Mouse (Mus musculus) left cerebral cortex, adult 9 months (tissue): ENCODE results near the gene Noxo1.

Experiments
- DNase-seq, 2 experiments: peaks; one replicate each; pipeline ENCODE4 v3.0.0; 2022; ENCODE audit warnings: low spot score in 2 of 2

The Noxo1 gene

GRCm38 (mm10) chr17:24739926-24740325 is 43.9 kb downstream of the Noxo1 start:
- no peak for DNase-seq

GRCm38 (mm10) chr17:24742307-24742706 is 46.3 kb downstream of the Noxo1 start:
- no peak for DNase-seq

DNA sequence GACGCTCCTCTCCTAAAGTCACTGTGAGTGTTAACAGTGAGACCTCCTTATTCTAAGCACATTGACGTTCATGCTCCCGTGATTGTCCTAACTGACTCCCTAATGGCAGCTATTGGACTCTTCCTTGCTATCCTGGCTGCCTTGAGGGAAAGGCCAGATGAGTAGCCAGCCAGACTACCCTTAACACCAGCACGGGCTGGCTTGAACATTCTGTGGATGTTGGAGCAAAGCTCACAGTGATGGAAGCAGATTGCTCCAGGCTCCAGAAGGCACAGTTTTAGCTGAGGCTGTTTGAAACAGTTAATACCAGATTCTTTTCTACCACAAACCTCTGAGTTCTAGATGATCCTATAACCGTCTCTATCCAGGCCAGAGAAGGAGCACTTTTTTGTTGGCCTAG is 47.9 kb downstream of the Noxo1 start:
- DNase-seq, result no peak

DNA sequence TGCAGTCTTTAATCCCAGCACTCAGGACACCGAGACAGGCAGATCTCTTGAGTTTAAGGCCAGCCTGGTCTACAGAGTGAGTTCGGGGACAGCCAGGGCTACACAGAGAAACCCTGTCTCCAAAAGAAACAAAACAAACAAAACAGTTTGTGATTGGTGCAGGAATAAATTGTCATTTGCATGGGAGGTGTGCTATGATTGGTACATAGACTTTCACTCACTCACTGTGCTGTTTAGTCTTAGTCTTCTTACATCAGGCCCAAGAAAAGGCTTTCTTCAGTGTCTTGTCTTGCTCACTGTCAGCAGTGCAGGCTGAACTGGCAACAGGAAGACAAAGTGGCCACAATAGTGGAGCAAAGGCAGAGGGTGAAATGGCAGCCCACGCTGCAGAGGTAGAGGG is 48.3 kb downstream of the Noxo1 start:
- DNase-seq, result no peak

- peak in 1 of 2 experiments; percentile 92 for DNase-seq
Measured at GRCm38 (mm10) chr17:24745526-24746497, 49.8 kb downstream of the Noxo1 start.

GRCm38 (mm10) chr17:24746986-24747385 is 51.0 kb downstream of the Noxo1 start:
- no peak for DNase-seq
